8 mouse cellular contexts compared by ENCODE assay signal in genomic region chr9:53609968-53610781, GRCm38 (mm10). TPM values are rescaled to one million over a fixed set of nuclear protein-coding genes. Genes with fewer than 3 reads are reported as not detected.
DNase-seq lines count a peak whose midpoint lies in the region; ATAC-seq and TF ChIP-seq lines count a peak whose summit lies in the region.

Acat1 (minus strand) TSS chr9:53610382.

- DNase-seq in CD4-positive helper T cell, adult 2 months (ENCODE audit: low read depth, low spot score), result peak; percentile 94
- DNase-seq in brain, embryonic 18.5 days (ENCODE audit: low read depth, low spot score), result peak; percentile 82
- DNase-seq in kidney, postnatal 0 days (ENCODE audit: low spot score), result peak; percentile 93
- peak; percentile 84 for DNase-seq in liver, embryonic 11.5 days (ENCODE audit: low spot score)
- DNase-seq in naive thymus-derived CD4-positive, alpha-beta T cell, adult 2 months (ENCODE audit: low read depth), result peak; percentile 90

- H3K9ac ChIP-seq in heart, embryonic 12.5 days, result peak within 1 kb of the TSS; percentile 92
- H3K9ac ChIP-seq in kidney, postnatal 0 days (ENCODE audit: low read depth, low read length), result peak within 1 kb of the TSS; percentile 85
- H3K9ac ChIP-seq in liver, embryonic 11.5 days (ENCODE audit: low read depth, low read length), result peak within 1 kb of the TSS; percentile 80
- peak within 1 kb of the TSS; percentile 87 for H3K9ac ChIP-seq in stomach, embryonic 14.5 days (replicated peaks; ENCODE audit: low read depth, low read length)

- peak within 1 kb of the TSS; percentile 90 for H3K27ac ChIP-seq in heart, embryonic 12.5 days (ENCODE audit: poor library complexity, severe bottlenecking)
- H3K27ac ChIP-seq in kidney, postnatal 0 days, result peak within 1 kb of the TSS; percentile 75; the same call in 1 of the 2 replicates
- 0 out of 2 replicates have a peak within 1 kb of the TSS, but pooled peaks have one; percentile 10 for H3K27ac ChIP-seq in liver, embryonic 11.5 days (ENCODE audit: low read depth, low read length)
- no peak within 1 kb of the TSS for H3K27ac ChIP-seq in stomach, embryonic 14.5 days (ENCODE audit: low read length)

- WGBS in heart, embryonic 12.5 days, result 4% methylated on average over 52 of the region's 52 CpGs
- 2% methylated on average over 52 of the region's 52 CpGs for WGBS in kidney, postnatal 0 days
- 5% methylated on average over 52 of the region's 52 CpGs for WGBS in liver, embryonic 11.5 days
- 4% methylated on average over 52 of the region's 52 CpGs for WGBS in stomach, embryonic 14.5 days

- peak within 1 kb of the TSS; percentile 92 for H3K4me3 ChIP-seq in heart, embryonic 12.5 days
- peak within 1 kb of the TSS; percentile 78 for H3K4me3 ChIP-seq in kidney, postnatal 0 days (replicated peaks; ENCODE audit: low read depth, low read length)
- peak within 1 kb of the TSS; percentile 71 for H3K4me3 ChIP-seq in liver, embryonic 11.5 days (ENCODE audit: low read depth, low read length)
- peak within 1 kb of the TSS; percentile 75 for H3K4me3 ChIP-seq in stomach, embryonic 14.5 days (ENCODE audit: low read depth, low read length)

- no peaks in the 10 kb centered on the region for H3K27me3 ChIP-seq in heart, embryonic 12.5 days (replicated peaks)
- no peaks in the 10 kb centered on the region for H3K27me3 ChIP-seq in kidney, postnatal 0 days (ENCODE audit: insufficient read depth, low read length)
- no peaks in the 10 kb centered on the region for H3K27me3 ChIP-seq in liver, embryonic 11.5 days (replicated peaks; ENCODE audit: control insufficient read depth, insufficient read depth, low read length)
- no peaks in the 10 kb centered on the region for H3K27me3 ChIP-seq in stomach, embryonic 14.5 days (ENCODE audit: control insufficient read depth, insufficient read depth, low read length)

- ATAC-seq in erythroid progenitor cell, adult 5-6 weeks (replicated peaks; ENCODE audit: low FRiP score, poor library complexity, severe bottlenecking), result peak; percentile 98
- peak; percentile 97 for ATAC-seq in heart, embryonic 12.5 days (ENCODE audit: insufficient number of reproducible peaks, low FRiP score)
- peak; percentile 99 for ATAC-seq in kidney, postnatal 0 days (replicated peaks; ENCODE audit: low FRiP score, low read depth)
- ATAC-seq in liver, embryonic 11.5 days (replicated peaks; ENCODE audit: low FRiP score), result peak; percentile 98
- peak; percentile 98 for ATAC-seq in stomach, embryonic 14.5 days (ENCODE audit: insufficient number of reproducible peaks, insufficient read depth, low FRiP score, low read depth)

- TF ChIP-seq CTCF in kidney, postnatal 0 days (IDR thresholded peaks at IDR 0.05; ENCODE audit: low read depth), result no peak

- no peaks in the 10 kb centered on the region for H3K9me3 ChIP-seq in heart, embryonic 12.5 days (replicated peaks)
- no peaks in the 10 kb centered on the region for H3K9me3 ChIP-seq in kidney, postnatal 0 days (replicated peaks; ENCODE audit: low read length)
- no peaks in the 10 kb centered on the region for H3K9me3 ChIP-seq in liver, embryonic 11.5 days (ENCODE audit: control insufficient read depth, low read length)
- no peaks in the 10 kb centered on the region for H3K9me3 ChIP-seq in stomach, embryonic 14.5 days (ENCODE audit: control insufficient read depth, low read depth, low read length)

- peak within 1 kb of the TSS; percentile 88 for H3K4me2 ChIP-seq in heart, embryonic 12.5 days
- peak within 1 kb of the TSS; percentile 92 for H3K4me2 ChIP-seq in kidney, postnatal 0 days (ENCODE audit: low read length)
- H3K4me2 ChIP-seq in liver, embryonic 11.5 days, result peak within 1 kb of the TSS; percentile 95
- H3K4me2 ChIP-seq in stomach, embryonic 14.5 days (replicated peaks; ENCODE audit: low read depth, low read length), result peak within 1 kb of the TSS; percentile 70

- H3K4me1 ChIP-seq in heart, embryonic 12.5 days (replicated peaks), result peaks cover 16% of the 10 kb centered on the region
- peaks cover 8% of the 10 kb centered on the region; the same call in 1 of the 2 replicates for H3K4me1 ChIP-seq in kidney, postnatal 0 days (replicated peaks; ENCODE audit: insufficient read depth, low read length)
- H3K4me1 ChIP-seq in liver, embryonic 11.5 days (replicated peaks; ENCODE audit: control insufficient read depth, insufficient read depth, low read length), result peaks cover 3% of the 10 kb centered on the region; the same call in 1 of the 2 replicates
- H3K4me1 ChIP-seq in stomach, embryonic 14.5 days (ENCODE audit: control insufficient read depth, insufficient read depth, low read length), result no peaks in the 10 kb centered on the region

- 0 out of 2 replicates have a peak, but pooled peaks cover 3% of the 10 kb centered on the region for H3K36me3 ChIP-seq in heart, embryonic 12.5 days
- H3K36me3 ChIP-seq in kidney, postnatal 0 days (ENCODE audit: insufficient read depth, low read length), result no peaks in the 10 kb centered on the region
- H3K36me3 ChIP-seq in liver, embryonic 11.5 days (ENCODE audit: control insufficient read depth, insufficient read depth, low read length), result no peaks in the 10 kb centered on the region
- peaks cover 5% of the 10 kb centered on the region for H3K36me3 ChIP-seq in stomach, embryonic 14.5 days (ENCODE audit: control insufficient read depth, insufficient read depth, low read length)

RNA-seq across cellular contexts. Expression of gene Acat1, which starts in this region (rescaled TPM):
- 41.8 and 69.6 TPM in 2 replicates for total RNA-seq in erythroid progenitor cell, adult 5-6 weeks (2015; ENCODE audit: low replicate concordance)
- total RNA-seq in erythroid progenitor cell, adult 5-6 weeks (2017; ENCODE audit: low replicate concordance), result 37.1 and 70.5 TPM in 2 replicates
- polyA plus RNA-seq in heart, embryonic 12.5 days (2016; fragmentation: Nextera tagmentation; extraction: Ambion mirVana), result 185 and 195 TPM in 2 replicates
- 178 and 185 TPM in 2 replicates for polyA plus RNA-seq in kidney, postnatal 0 days (2015; fragmentation: Nextera tagmentation; extraction: Ambion mirVana)
- 63.3 and 71.8 TPM in 2 replicates for polyA plus RNA-seq in liver, embryonic 11.5 days (2014; fragmentation: Nextera tagmentation; extraction: Ambion mirVana)
- polyA plus RNA-seq in stomach, embryonic 14.5 days (2014; fragmentation: Nextera tagmentation; extraction: Ambion mirVana), result 114 and 116 TPM in 2 replicates
